Mouse (Mus musculus) heart, postnatal 0 days (tissue): ENCODE measurements at regions not wholly inside any gene's neighbourhood (a gene's known extent, or its start where the extent isn't known, plus 50 kb on each side); places are given as distances from the start of the nearest gene placed in this dataset.

Experiments used
- ATAC-seq: fragments of 200-750 bp; cut with Nextera tagmentation; 2 replicates; pipeline ENCODE4 v1.8.0; 2017; ENCODE audit warnings: low read depth, moderate number of reproducible peaks, moderate library complexity; ENCODE audit not compliant: insufficient read depth
- DNase-seq: peaks from one replicate; pipeline ENCODE4 v3.0.0-alpha.2; 2016; ENCODE audit warnings: low spot score
- H3K27ac ChIP-seq: fragments of 300-500 bp; sonication (generic); 2 replicates; pipeline ENCODE4 v1.5.1; 2014; ENCODE audit warnings: low read depth, mild to moderate bottlenecking
- H3K27me3 ChIP-seq: fragments of 300-500 bp; sonication (generic); 2 replicates; pipeline ENCODE4 v1.6.1; 2014; ENCODE audit warnings: low read length, mixed read lengths; ENCODE audit not compliant: control insufficient read depth, insufficient read depth
- H3K36me3 ChIP-seq: fragments of 300-500 bp; sonication (generic); replicated peaks from 2 replicates; pipeline ENCODE4 v1.6.1; 2014; ENCODE audit warnings: low read length, mixed read lengths; ENCODE audit not compliant: control insufficient read depth, insufficient read depth
- H3K4me1 ChIP-seq: fragments of 300-500 bp; sonication (generic); 2 replicates; pipeline ENCODE4 v1.6.1; 2014; ENCODE audit warnings: antibody characterized with exemption; ENCODE audit not compliant: control insufficient read depth, insufficient read depth
- H3K4me2 ChIP-seq: fragments of 300-500 bp; sonication (generic); 2 replicates; pipeline ENCODE4 v1.6.1; 2014; ENCODE audit warnings: low read depth, mild to moderate bottlenecking, low read length, moderate library complexity
- H3K4me3 ChIP-seq: fragments of 300-500 bp; sonication (generic); 2 replicates; pipeline ENCODE4 v1.5.1; 2014; ENCODE audit warnings: low read depth, low read length
- H3K9ac ChIP-seq: fragments of 300-500 bp; sonication (generic); replicated peaks from 2 replicates; pipeline ENCODE4 v1.6.1; 2014; ENCODE audit warnings: low read depth, low read length, mixed read lengths
- H3K9me3 ChIP-seq: fragments of 300-500 bp; sonication (generic); replicated peaks from 2 replicates; pipeline ENCODE4 v1.6.1; 2016; ENCODE audit warnings: low read length; ENCODE audit not compliant: control insufficient read depth
- CTCF ChIP-seq: IDR thresholded peaks from 2 replicates; pipeline ENCODE4 v1.5.1; 2016; ENCODE audit warnings: antibody characterized with exemption, control low read depth, low read depth
- EP300 ChIP-seq: IDR thresholded peaks from 2 replicates; pipeline ENCODE4 v1.6.1; 2016; ENCODE audit warnings: antibody characterized with exemption, low read depth
- WGBS: fragments of 180-500 bp; shearing (Covaris S2); extraction: QIAGEN DNeasy Blood & Tissue Kit; methylation state at CpG from one replicate; pipeline ENCODE4 v1.1.7; 2014; 5-methylcytosine and 5-hydroxymethylcytosine counted together

GRCm38 (mm10) chr7:69946396-69946795 is 420.1 kb downstream of the Nr2f2 start:
- DNase-seq (no peak), ATAC-seq (no peak)
- H3K27ac ChIP-seq: no peak overlapping the region
- H3K4me2 ChIP-seq: no peak overlapping the region
- H3K4me3 ChIP-seq: no peak overlapping the region
- TF ChIP-seq CTCF (no peak), EP300 (no peak)
- H3K4me1 ChIP-seq: no peaks in the 10 kb centered on the region
- H3K9ac ChIP-seq: no peak overlapping the region
- no peaks in the 10 kb centered on the region for H3K9me3 ChIP-seq
- H3K36me3 ChIP-seq: no peaks in the 10 kb centered on the region
- H3K27me3 ChIP-seq: no peaks in the 10 kb centered on the region
- 69% methylated on average over 3 of the region's 3 CpGs for WGBS

- 85% methylated on average over 6 of the region's 6 CpGs for WGBS
- H3K9ac ChIP-seq: no peak overlapping the region
- no peak overlapping the region for H3K4me3 ChIP-seq
- no peak for TF ChIP-seq EP300
- no peak for TF ChIP-seq CTCF
- ATAC-seq (no peak), DNase-seq (no peak)
- no peaks in the 10 kb centered on the region for H3K36me3 ChIP-seq
- no peak overlapping the region for H3K27ac ChIP-seq
- no peak overlapping the region for H3K4me2 ChIP-seq
- H3K9me3 ChIP-seq: no peaks in the 10 kb centered on the region
- H3K27me3 ChIP-seq: no peaks in the 10 kb centered on the region
- H3K4me1 ChIP-seq: no peaks in the 10 kb centered on the region
Observed at GRCm38 (mm10) chr7:69941881-69942280, 424.7 kb downstream of the Nr2f2 start.

GRCm38 (mm10) chr7:69925261-69925660 is 441.3 kb downstream of the Nr2f2 start:
- TF ChIP-seq EP300: no peak
- TF ChIP-seq CTCF: no peak
- no peaks in the 10 kb centered on the region for H3K4me1 ChIP-seq
- no peaks in the 10 kb centered on the region for H3K36me3 ChIP-seq
- no peak for DNase-seq
- no peak overlapping the region for H3K4me2 ChIP-seq
- WGBS: 72% methylated on average over 5 of the region's 5 CpGs
- ATAC-seq: no peak
- H3K27me3 ChIP-seq: no peaks in the 10 kb centered on the region
- peaks cover 5% of the 10 kb centered on the region; the same call in 1 of the 2 replicates for H3K9me3 ChIP-seq
- H3K4me3 ChIP-seq: no peak overlapping the region
- no peak overlapping the region for H3K9ac ChIP-seq
- no peak overlapping the region for H3K27ac ChIP-seq

GRCm38 (mm10) chr7:69924551-69924950 is 442.0 kb downstream of the Nr2f2 start:
- no peak for TF ChIP-seq CTCF
- no peak for TF ChIP-seq EP300
- ATAC-seq (no peak), DNase-seq (no peak)
- peaks cover 5% of the 10 kb centered on the region; the same call in 1 of the 2 replicates for H3K9me3 ChIP-seq
- no peak overlapping the region for H3K4me3 ChIP-seq
- H3K4me1 ChIP-seq: no peaks in the 10 kb centered on the region
- no peak overlapping the region for H3K4me2 ChIP-seq
- H3K36me3 ChIP-seq: no peaks in the 10 kb centered on the region
- no peak overlapping the region for H3K27ac ChIP-seq
- H3K9ac ChIP-seq: no peak overlapping the region
- no peaks in the 10 kb centered on the region for H3K27me3 ChIP-seq

- Histone ChIP-seq H3K27me3 (no peaks in the 10 kb centered on the region), H3K36me3 (no peaks in the 10 kb centered on the region), H3K9me3 (no peaks in the 10 kb centered on the region), H3K4me2 (no peak overlapping the region), H3K4me3 (no peak overlapping the region), H3K4me1 (no peaks in the 10 kb centered on the region), H3K27ac (no peak overlapping the region), H3K9ac (no peak overlapping the region)
- ATAC-seq: no peak
- DNase-seq: no peak
- no peak for TF ChIP-seq CTCF
- TF ChIP-seq EP300: no peak
- 40% methylated on average over 4 of the region's 4 CpGs for WGBS
Observed at GRCm38 (mm10) chr7:69911760-69912159, 454.8 kb downstream of the Nr2f2 start.

GRCm38 (mm10) chr7:69890503-69891061 is 476.0 kb downstream of the Nr2f2 start:
- no peak overlapping the region for H3K4me3 ChIP-seq
- DNase-seq: no peak
- no peak for TF ChIP-seq CTCF
- TF ChIP-seq EP300: no peak
- H3K4me1 ChIP-seq: no peaks in the 10 kb centered on the region
- H3K27me3 ChIP-seq: no peaks in the 10 kb centered on the region
- no peak overlapping the region for H3K9ac ChIP-seq
- H3K27ac ChIP-seq: no peak overlapping the region
- ATAC-seq: no peak
- 66% methylated on average over 9 of the region's 9 CpGs for WGBS
- H3K36me3 ChIP-seq: no peaks in the 10 kb centered on the region
- H3K9me3 ChIP-seq: no peaks in the 10 kb centered on the region
- H3K4me2 ChIP-seq: no peak overlapping the region
